Mouse (Mus musculus) heart, adult 2 months (tissue): Measurements from ENCODE around the gene Efnb1.

Experiments used
- CTCF ChIP-seq: fragments of 200-600 bp; IDR thresholded peaks from 2 replicates; pipeline ENCODE4 v1.8.1; 2022; ENCODE audit warnings: antibody characterized with exemption, mild to moderate bottlenecking, moderate library complexity
- EP300 ChIP-seq: fragments of 200-500 bp; IDR thresholded peaks from 2 replicates; pipeline ENCODE4 v1.6.1; 2011; ENCODE audit warnings: low read depth, low read length, control low read depth; ENCODE audit not compliant: insufficient read depth
- POLR2A ChIP-seq: fragments of 200-500 bp; IDR thresholded peaks from 2 replicates; pipeline ENCODE4 v1.6.1; 2011; ENCODE audit warnings: mild to moderate bottlenecking, low read depth, low read length, control low read depth; ENCODE audit not compliant: insufficient read depth

DNA sequence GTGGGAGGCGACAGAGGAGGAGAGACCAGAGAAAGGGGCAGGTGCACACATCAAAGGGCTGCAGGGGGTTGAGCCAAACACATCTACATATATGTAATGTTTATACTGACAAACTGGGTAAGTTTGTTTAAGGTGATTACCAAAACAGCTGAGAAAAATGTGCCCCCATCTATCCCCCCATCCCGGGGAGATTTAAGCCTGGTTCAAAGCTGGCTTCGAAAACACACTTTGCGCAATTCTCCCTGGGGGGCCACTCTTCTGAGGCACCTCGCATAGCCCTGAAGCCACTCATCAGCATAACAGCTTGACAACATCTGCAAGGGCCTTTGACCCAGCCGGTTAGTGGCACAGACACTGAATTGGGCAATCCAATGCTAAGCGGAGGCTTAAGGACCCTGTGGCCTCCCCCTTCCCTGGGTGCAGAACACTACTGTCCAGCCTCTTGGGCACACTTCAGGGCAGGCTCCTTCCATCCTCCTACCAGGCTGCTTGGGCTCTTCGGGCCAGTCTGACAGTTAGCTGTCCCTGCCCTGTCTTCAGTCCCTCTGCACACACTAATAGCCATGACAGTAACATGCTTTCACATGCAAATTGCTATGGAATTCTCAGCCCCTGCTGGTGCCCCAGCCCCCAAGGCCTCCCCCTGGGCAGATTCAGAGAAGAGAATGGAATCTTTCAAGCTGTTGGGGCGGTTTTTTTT, 16.8 kb downstream of the Efnb1 start:
- TF ChIP-seq CTCF = no peak
- TF ChIP-seq EP300 = no peak
- TF ChIP-seq POLR2A = no peak
